Mouse (Mus musculus) ES-Bruce4 (cell line): Measurements from ENCODE around the gene Eef1akmt2. TPM values are rescaled to one million over a fixed set of nuclear protein-coding genes. Genes with fewer than 3 reads are reported as not detected.

Source experiments
- H3K27ac ChIP-seq: 2 replicates; pipeline ENCODE4 v1.5.1; 2012; ENCODE audit warnings: low read length, inconsistent platforms; ENCODE audit not compliant: insufficient read depth
- H3K27me3 ChIP-seq: 2 replicates; pipeline ENCODE4 v1.6.1; 2012; ENCODE audit warnings: mild to moderate bottlenecking, low read length, inconsistent platforms; ENCODE audit not compliant: control insufficient read depth, poor library complexity, insufficient read depth, severe bottlenecking
- H3K36me3 ChIP-seq: 2 replicates; pipeline ENCODE4 v1.6.1; 2012; ENCODE audit warnings: inconsistent platforms, mild to moderate bottlenecking, low read length, moderate library complexity; ENCODE audit not compliant: control insufficient read depth, poor library complexity, insufficient read depth, severe bottlenecking
- H3K4me1 ChIP-seq: one replicate; pipeline ENCODE4 v1.8.1; 2011; ENCODE audit warnings: low read length; ENCODE audit not compliant: control insufficient read depth, insufficient read depth
- H3K4me3 ChIP-seq: 2 replicates; pipeline ENCODE4 v1.5.1; 2011; ENCODE audit warnings: low read depth, mild to moderate bottlenecking, low read length
- H3K9ac ChIP-seq: 2 replicates; pipeline ENCODE4 v1.6.1; 2012; ENCODE audit warnings: low read depth, mild to moderate bottlenecking, inconsistent platforms; ENCODE audit not compliant: poor library complexity, severe bottlenecking
- H3K9me3 ChIP-seq: replicated peaks from 2 replicates; pipeline ENCODE4 v1.6.1; 2012; ENCODE audit warnings: mild to moderate bottlenecking, low read length, inconsistent platforms; ENCODE audit not compliant: control insufficient read depth, poor library complexity, insufficient read depth, severe bottlenecking
- CTCF ChIP-seq: IDR thresholded peaks from one replicate; pipeline ENCODE4 v1.8.1; 2011; ENCODE audit warnings: low read depth, low read length
- EP300 ChIP-seq: IDR thresholded peaks from 2 replicates; pipeline ENCODE4 v1.6.1; 2011; ENCODE audit warnings: low read depth, low read length; ENCODE audit not compliant: insufficient read depth
- POLR2A ChIP-seq: IDR thresholded peaks from one replicate; pipeline ENCODE4 v1.8.1; 2011; ENCODE audit warnings: low read length; ENCODE audit not compliant: insufficient read depth
- polyA plus RNA-seq: library from polyadenylated mRNA; stranded (reverse); fragments of >200 nt; gene quantifications from 2 replicates; pipeline ENCODE4 v1.2.4, GENCODE M21; 2011; ENCODE audit warnings: low read depth; ENCODE audit not compliant: missing spikeins, insufficient read depth, insufficient read length

The Eef1akmt2 gene
- polyA plus RNA-seq, 1 experiment: 39.4 TPM

- TF ChIP-seq POLR2A (no peak), CTCF (no peak), EP300 (no peak)
- H3K9ac ChIP-seq: no peak overlapping the region
- H3K9me3 ChIP-seq: no peaks in the 10 kb centered on the region
- no peak overlapping the region for H3K27ac ChIP-seq
- no peaks in the 10 kb centered on the region for H3K36me3 ChIP-seq
- H3K27me3 ChIP-seq: no peaks in the 10 kb centered on the region
- no peak overlapping the region for H3K4me3 ChIP-seq
- H3K4me1 ChIP-seq: peaks cover 2% of the 10 kb centered on the region
Observed at GRCm38 (mm10) chr7:132894841-132895555, 42.5 kb upstream of the Eef1akmt2 start.

GRCm38 (mm10) chr7:132893336-132893735 lies 40.9 kb upstream of the Eef1akmt2 start:
- Histone ChIP-seq H3K9ac (no peak overlapping the region), H3K27me3 (no peaks in the 10 kb centered on the region), H3K27ac (no peak overlapping the region), H3K4me1 (peaks cover 2% of the 10 kb centered on the region), H3K36me3 (no peaks in the 10 kb centered on the region), H3K9me3 (no peaks in the 10 kb centered on the region; the same call in 1 of the 2 replicates), H3K4me3 (no peak overlapping the region)
- no peak for TF ChIP-seq EP300
- no peak for TF ChIP-seq POLR2A
- TF ChIP-seq CTCF: no peak

GRCm38 (mm10) chr7:132892806-132893205 lies 40.3 kb upstream of the Eef1akmt2 start:
- H3K4me3 ChIP-seq: no peak overlapping the region
- TF ChIP-seq EP300 (no peak), CTCF (no peak), POLR2A (no peak)
- no peaks in the 10 kb centered on the region for H3K27me3 ChIP-seq
- no peak overlapping the region for H3K27ac ChIP-seq
- peaks cover 2% of the 10 kb centered on the region for H3K4me1 ChIP-seq
- H3K9ac ChIP-seq: no peak overlapping the region
- no peaks in the 10 kb centered on the region for H3K36me3 ChIP-seq
- no peaks in the 10 kb centered on the region; the same call in 1 of the 2 replicates for H3K9me3 ChIP-seq

- TF ChIP-seq POLR2A (no peak), EP300 (no peak), CTCF (no peak)
- H3K9me3 ChIP-seq: no peaks in the 10 kb centered on the region; the same call in 1 of the 2 replicates
- no peaks in the 10 kb centered on the region for H3K27me3 ChIP-seq
- H3K36me3 ChIP-seq: no peaks in the 10 kb centered on the region
- H3K4me3 ChIP-seq: no peak overlapping the region
- H3K4me1 ChIP-seq: peaks cover 2% of the 10 kb centered on the region
- no peak overlapping the region for H3K27ac ChIP-seq
- no peak overlapping the region for H3K9ac ChIP-seq
Observed at GRCm38 (mm10) chr7:132892311-132892661, 39.8 kb upstream of the Eef1akmt2 start.

GRCm38 (mm10) chr7:132891561-132892310 lies 39.3 kb upstream of the Eef1akmt2 start:
- no peaks in the 10 kb centered on the region for H3K36me3 ChIP-seq

GRCm38 (mm10) chr7:132890201-132890600 lies 37.7 kb upstream of the Eef1akmt2 start:
- Histone ChIP-seq H3K27ac (no peak overlapping the region), H3K4me1 (no peaks in the 10 kb centered on the region), H3K36me3 (no peaks in the 10 kb centered on the region), H3K9ac (no peak overlapping the region), H3K4me3 (no peak overlapping the region), H3K9me3 (no peaks in the 10 kb centered on the region; the same call in 1 of the 2 replicates), H3K27me3 (no peaks in the 10 kb centered on the region)
- TF ChIP-seq CTCF (no peak), EP300 (no peak), POLR2A (no peak)

More at GRCm38 (mm10) chr7:132891561-132892310, 39.3 kb upstream of the Eef1akmt2 start:
- peaks cover 2% of the 10 kb centered on the region for H3K4me1 ChIP-seq
- H3K4me3 ChIP-seq: no peak overlapping the region
- H3K27ac ChIP-seq: no peak overlapping the region
- no peak overlapping the region for H3K9ac ChIP-seq
- H3K27me3 ChIP-seq: no peaks in the 10 kb centered on the region
- H3K9me3 ChIP-seq: no peaks in the 10 kb centered on the region; the same call in 1 of the 2 replicates
- no peak for TF ChIP-seq EP300
- TF ChIP-seq CTCF: no peak
